Mouse (Mus musculus) gonadal fat pad, adult 2 months (tissue): ENCODE results near the gene Adgrg2. TPM values are rescaled to one million over a fixed set of nuclear protein-coding genes. Genes with fewer than 3 reads are reported as not detected.

ENCODE experiments used
- DNase-seq: peaks from one replicate; pipeline ENCODE4 v3.0.0-alpha.2; 2012; ENCODE audit warnings: low read depth
- polyA plus RNA-seq: library from polyadenylated mRNA; depleted of rRNA; stranded (reverse); fragments of >200 nt; gene quantifications from 2 replicates; pipeline ENCODE4 v1.2.3, GENCODE M21; 2012; rRNA removed

Adgrg2 gene
- polyA plus RNA-seq, 1 experiment: 349 TPM

DNA sequence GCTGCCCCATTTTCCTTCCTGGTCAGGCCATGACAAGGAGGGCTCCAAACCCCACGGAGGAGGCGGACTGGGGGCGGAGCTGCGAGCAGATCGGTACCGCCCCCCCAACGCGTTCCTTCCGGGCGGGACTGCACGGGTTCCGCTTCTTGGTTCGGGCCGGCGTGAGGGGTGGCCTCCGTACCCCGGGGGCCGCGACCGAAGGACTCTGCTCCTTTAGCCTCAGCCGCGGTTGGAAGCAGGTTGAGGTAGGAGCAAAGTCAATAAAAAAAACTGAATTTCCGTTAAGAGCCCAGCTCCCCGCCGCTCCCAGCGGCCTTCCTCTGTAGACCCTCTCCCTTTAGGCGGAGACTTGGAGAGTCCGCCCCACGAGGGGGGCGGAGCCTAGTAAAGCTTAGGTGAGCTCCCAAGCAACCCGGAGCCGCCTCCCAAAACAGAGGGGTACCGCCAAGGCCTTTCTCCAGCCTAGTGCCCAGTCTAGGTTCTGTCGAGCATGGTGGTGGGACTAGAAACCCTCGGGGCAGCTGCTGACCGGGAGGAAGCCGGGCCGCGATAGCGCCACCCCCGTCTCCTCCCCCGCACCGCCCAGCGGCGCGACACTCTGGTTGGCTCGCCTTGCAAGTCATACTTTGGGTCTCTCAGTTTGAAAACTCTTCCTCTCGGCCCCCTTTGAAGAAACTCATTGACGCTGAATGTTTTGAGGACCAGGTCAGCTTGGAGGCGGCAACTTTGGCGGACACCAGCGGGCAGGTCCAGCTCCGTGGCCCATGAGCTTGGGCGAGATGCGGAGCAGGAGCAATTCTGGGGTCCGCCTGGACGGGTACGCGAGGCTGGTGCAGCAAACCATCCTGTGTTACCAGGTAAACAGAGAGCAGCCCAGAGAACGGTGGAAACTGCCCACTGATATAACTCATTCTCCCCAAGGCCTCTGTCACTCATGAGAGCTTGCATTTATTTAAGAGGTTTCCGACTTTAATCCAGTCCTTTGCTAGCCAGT, 111.9 kb downstream of the Adgrg2 start, which contains the start of gene Phka2:
Gene Phka2 (plus strand): TSS at position 119 of the 994 bp plus-strand sequence.
- peak; percentile 19 for DNase-seq

DNA sequence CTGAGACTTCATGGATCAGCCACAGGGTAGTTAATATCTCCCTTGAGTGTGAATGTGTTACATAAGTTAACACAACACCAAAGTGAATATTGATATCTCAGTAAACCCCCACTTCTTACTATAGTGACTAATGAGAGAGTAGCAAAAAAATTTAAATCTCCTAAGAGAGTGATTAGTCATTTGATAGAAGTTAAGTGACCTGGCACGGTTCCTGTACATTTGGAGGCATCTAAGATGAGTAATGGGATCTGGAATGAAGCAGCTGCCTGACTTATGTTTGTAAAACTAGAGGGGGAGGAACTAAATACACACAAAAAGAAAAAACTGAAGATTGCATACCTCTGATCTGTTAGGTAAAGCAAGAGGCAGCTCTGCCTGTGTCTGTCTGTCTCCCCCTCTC, 118.6 kb downstream of the Adgrg2 start:
- no peak for DNase-seq

DNA sequence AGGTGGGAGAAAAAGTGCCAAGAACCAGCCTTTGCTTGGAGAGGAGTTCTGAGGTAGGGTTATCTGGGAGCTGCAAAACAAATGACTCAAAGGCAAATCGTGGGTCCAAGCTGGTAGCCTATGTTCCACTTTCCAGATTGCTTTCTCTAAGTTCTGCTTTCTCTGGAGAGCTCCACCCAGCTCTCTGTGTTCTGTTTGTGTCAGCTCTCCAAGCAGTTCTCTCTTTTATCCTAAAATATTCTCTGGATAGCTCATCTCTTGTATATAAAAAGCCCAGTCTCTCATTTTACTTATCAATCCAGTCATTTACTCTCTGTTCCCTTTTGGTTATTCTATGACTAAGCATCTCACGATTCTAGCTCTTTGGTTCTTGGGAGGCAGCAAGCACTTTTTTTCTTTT, 119.7 kb downstream of the Adgrg2 start:
- DNase-seq: no peak

DNA sequence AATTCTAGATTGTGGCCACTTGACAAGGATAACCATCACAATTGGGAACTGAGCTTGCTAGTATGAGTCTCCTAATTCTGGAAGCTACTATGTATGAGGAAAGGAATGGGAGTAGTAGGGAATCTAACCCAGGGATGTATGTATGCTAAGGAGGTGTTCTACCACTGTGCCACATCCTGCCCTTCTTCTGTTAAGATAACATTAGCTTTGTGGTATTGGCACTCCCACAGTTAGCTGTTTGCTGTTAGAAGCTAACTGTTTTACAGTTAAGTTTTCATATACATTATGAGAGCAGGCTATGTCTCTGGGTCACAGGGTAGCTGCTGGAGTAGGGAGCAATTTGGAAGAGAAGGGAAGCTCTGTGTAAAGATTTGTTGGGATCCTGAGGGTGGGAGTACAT, 125.5 kb downstream of the Adgrg2 start:
- no peak for DNase-seq

GRCm38 (mm10) chrX:160542772-160543171, 152.3 kb downstream of the Adgrg2 start:
- peak; percentile 31 for DNase-seq

Other genes with a start within 250 kb of the Adgrg2 start
- 24.7 and 29.5 TPM in 2 replicates for gene Phka2, start 111.5 kb downstream of the Adgrg2 start, polyA plus RNA-seq